Mouse (Mus musculus): ENCODE measurements at regions not wholly inside any gene's neighbourhood (a gene's known extent, or its start where the extent isn't known, plus 50 kb on each side); places are given as distances from the start of the nearest gene placed in this dataset.

DNA sequence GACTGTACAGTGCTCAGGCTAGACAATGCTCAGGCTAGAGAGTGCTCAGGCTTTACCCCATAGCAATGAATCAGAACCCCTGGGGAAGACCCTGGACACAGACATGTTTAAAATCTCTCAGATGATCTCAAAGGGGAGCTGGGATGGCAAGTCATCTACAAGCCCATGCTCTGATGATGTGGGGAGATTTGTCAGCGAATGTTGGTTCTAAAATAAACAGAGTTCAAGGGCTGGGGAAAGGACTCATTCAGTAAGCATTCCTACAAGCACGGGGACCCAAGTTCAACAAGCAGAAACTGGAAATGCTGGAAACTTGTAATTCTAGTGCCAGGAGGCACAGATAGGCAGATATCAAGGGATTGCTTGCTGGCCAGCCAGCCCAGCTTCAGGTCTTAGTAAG, 254.1 kb downstream of the Tcf7l2 start:
- TF ChIP-seq CTCF (IDR thresholded peaks at IDR 0.05; ENCODE audit: control insufficient read depth, insufficient read depth, insufficient read length) (no peak), MAX (IDR thresholded peaks at IDR 0.05) (no peak), USF1 (IDR thresholded peaks at IDR 0.05; ENCODE audit: low read depth) (no peak)
